Mouse (Mus musculus): ENCODE measurements around the gene Cpm.

- TF ChIP-seq TAL1 (conservative IDR thresholded peaks at IDR 0.05; ENCODE audit: low read depth, low read length) (no peak), CTCF (IDR thresholded peaks at IDR 0.05; ENCODE audit: low read depth, low read length) (no peak)
These were observed 76.5 kb downstream of the Cpm start for GRCm38 (mm10) chr10:117705806-117706205.
